Mouse (Mus musculus): ENCODE measurements around the gene Prss42.

- TF ChIP-seq GATA2 (IDR thresholded peaks at IDR 0.05; ENCODE audit: borderline replicate concordance, low read depth, low read length): no peak
- TF ChIP-seq CTCF (IDR thresholded peaks at IDR 0.05; ENCODE audit: low read depth, low read length): no peak
Observed at GRCm38 (mm10) chr9:110833021-110833420, 35.1 kb downstream of the Prss42 start.
